Mouse (Mus musculus): ENCODE measurements at regions not wholly inside any gene's neighbourhood (a gene's known extent, or its start where the extent isn't known, plus 50 kb on each side); places are given as distances from the start of the nearest gene placed in this dataset.

GRCm38 (mm10) chr12:25259123-25259522, 162.2 kb upstream of the Id2 start:
- Histone ChIP-seq H3K79me2 (ENCODE audit: control insufficient read depth, insufficient read depth) (no peaks in the 10 kb centered on the region), H3K27me3 (ENCODE audit: control insufficient read depth, insufficient read depth, insufficient read length) (no peaks in the 10 kb centered on the region), H3K4me3 (ENCODE audit: insufficient read depth, poor library complexity, severe bottlenecking) (no peak overlapping the region), H3K79me3 (ENCODE audit: low read depth) (no peaks in the 10 kb centered on the region), H3ac (ENCODE audit: control insufficient read depth, insufficient read length, low read depth) (no peak overlapping the region), H3K36me3 (ENCODE audit: control insufficient read depth, insufficient read depth) (no peaks in the 10 kb centered on the region)
- TF ChIP-seq CEBPB (IDR thresholded peaks at IDR 0.05; ENCODE audit: low read depth) (no peak), USF1 (IDR thresholded peaks at IDR 0.05; ENCODE audit: low read depth) (no peak), FOSL1 (IDR thresholded peaks at IDR 0.05; ENCODE audit: insufficient read depth, low read length, poor library complexity, severe bottlenecking) (no peak), MAX (IDR thresholded peaks at IDR 0.05) (no peak), CTCF (IDR thresholded peaks at IDR 0.05; ENCODE audit: control insufficient read depth, insufficient read depth, insufficient read length) (no peak), MYOD1 (IDR thresholded peaks at IDR 0.05; ENCODE audit: control insufficient read depth, insufficient read length, low read depth) (no peak), MYOG (IDR thresholded peaks at IDR 0.05; ENCODE audit: control insufficient read depth, extremely low read depth, insufficient read length) (no peak)

GRCm38 (mm10) chr12:25256268-25256667, 159.3 kb upstream of the Id2 start:
- Histone ChIP-seq H3K4me3 (ENCODE audit: insufficient read depth, poor library complexity, severe bottlenecking) (no peak overlapping the region), H3K79me2 (ENCODE audit: control insufficient read depth, insufficient read depth) (no peaks in the 10 kb centered on the region), H3K79me3 (ENCODE audit: low read depth) (no peaks in the 10 kb centered on the region), H3ac (ENCODE audit: control insufficient read depth, insufficient read length, low read depth) (no peak overlapping the region), H3K27me3 (ENCODE audit: control insufficient read depth, insufficient read depth, insufficient read length) (no peaks in the 10 kb centered on the region), H3K36me3 (ENCODE audit: control insufficient read depth, insufficient read depth) (no peaks in the 10 kb centered on the region)
- TF ChIP-seq CEBPB (IDR thresholded peaks at IDR 0.05; ENCODE audit: low read depth) = no peak
- no peak for TF ChIP-seq FOSL1 (IDR thresholded peaks at IDR 0.05; ENCODE audit: insufficient read depth, low read length, poor library complexity, severe bottlenecking)
- TF ChIP-seq CTCF (IDR thresholded peaks at IDR 0.05; ENCODE audit: control insufficient read depth, insufficient read depth, insufficient read length) = no peak
- no peak for TF ChIP-seq MAX (IDR thresholded peaks at IDR 0.05)
- TF ChIP-seq MYOD1 (IDR thresholded peaks at IDR 0.05; ENCODE audit: control insufficient read depth, insufficient read length, low read depth) = no peak
- no peak for TF ChIP-seq MYOG (IDR thresholded peaks at IDR 0.05; ENCODE audit: control insufficient read depth, extremely low read depth, insufficient read length)
- no peak for TF ChIP-seq USF1 (IDR thresholded peaks at IDR 0.05; ENCODE audit: low read depth)

GRCm38 (mm10) chr12:25254716-25255115, 157.8 kb upstream of the Id2 start:
- H3K36me3 ChIP-seq (ENCODE audit: control insufficient read depth, insufficient read depth) = no peaks in the 10 kb centered on the region
- TF ChIP-seq MYOD1 (IDR thresholded peaks at IDR 0.05; ENCODE audit: control insufficient read depth, insufficient read length, low read depth) (no peak), CEBPB (IDR thresholded peaks at IDR 0.05; ENCODE audit: low read depth) (no peak), MYOG (IDR thresholded peaks at IDR 0.05; ENCODE audit: control insufficient read depth, extremely low read depth, insufficient read length) (no peak), MAX (IDR thresholded peaks at IDR 0.05) (no peak), FOSL1 (IDR thresholded peaks at IDR 0.05; ENCODE audit: insufficient read depth, low read length, poor library complexity, severe bottlenecking) (no peak), CTCF (IDR thresholded peaks at IDR 0.05; ENCODE audit: control insufficient read depth, insufficient read depth, insufficient read length) (no peak), USF1 (IDR thresholded peaks at IDR 0.05; ENCODE audit: low read depth) (no peak)
- no peaks in the 10 kb centered on the region for H3K27me3 ChIP-seq (ENCODE audit: control insufficient read depth, insufficient read depth, insufficient read length)
- H3ac ChIP-seq (ENCODE audit: control insufficient read depth, insufficient read length, low read depth) = no peak overlapping the region
- no peaks in the 10 kb centered on the region for H3K79me2 ChIP-seq (ENCODE audit: control insufficient read depth, insufficient read depth)
- H3K79me3 ChIP-seq (ENCODE audit: low read depth) = no peaks in the 10 kb centered on the region
- no peak overlapping the region for H3K4me3 ChIP-seq (ENCODE audit: insufficient read depth, poor library complexity, severe bottlenecking)

GRCm38 (mm10) chr12:25252776-25253510, 156.0 kb upstream of the Id2 start:
- Histone ChIP-seq H3ac (ENCODE audit: control insufficient read depth, insufficient read length, low read depth) (no peak overlapping the region), H3K79me2 (ENCODE audit: control insufficient read depth, insufficient read depth) (no peaks in the 10 kb centered on the region), H3K36me3 (ENCODE audit: control insufficient read depth, insufficient read depth) (no peaks in the 10 kb centered on the region), H3K27me3 (ENCODE audit: control insufficient read depth, insufficient read depth, insufficient read length) (no peaks in the 10 kb centered on the region), H3K4me3 (ENCODE audit: insufficient read depth, poor library complexity, severe bottlenecking) (no peak overlapping the region), H3K79me3 (ENCODE audit: low read depth) (no peaks in the 10 kb centered on the region)
- TF ChIP-seq USF1 (IDR thresholded peaks at IDR 0.05; ENCODE audit: low read depth) = no peak
- no peak for TF ChIP-seq MYOD1 (IDR thresholded peaks at IDR 0.05; ENCODE audit: control insufficient read depth, insufficient read length, low read depth)
- TF ChIP-seq CEBPB (IDR thresholded peaks at IDR 0.05; ENCODE audit: low read depth) = no peak
- no peak for TF ChIP-seq FOSL1 (IDR thresholded peaks at IDR 0.05; ENCODE audit: insufficient read depth, low read length, poor library complexity, severe bottlenecking)
- no peak for TF ChIP-seq CTCF (IDR thresholded peaks at IDR 0.05; ENCODE audit: control insufficient read depth, insufficient read depth, insufficient read length)
- TF ChIP-seq MAX (IDR thresholded peaks at IDR 0.05) = no peak

DNA sequence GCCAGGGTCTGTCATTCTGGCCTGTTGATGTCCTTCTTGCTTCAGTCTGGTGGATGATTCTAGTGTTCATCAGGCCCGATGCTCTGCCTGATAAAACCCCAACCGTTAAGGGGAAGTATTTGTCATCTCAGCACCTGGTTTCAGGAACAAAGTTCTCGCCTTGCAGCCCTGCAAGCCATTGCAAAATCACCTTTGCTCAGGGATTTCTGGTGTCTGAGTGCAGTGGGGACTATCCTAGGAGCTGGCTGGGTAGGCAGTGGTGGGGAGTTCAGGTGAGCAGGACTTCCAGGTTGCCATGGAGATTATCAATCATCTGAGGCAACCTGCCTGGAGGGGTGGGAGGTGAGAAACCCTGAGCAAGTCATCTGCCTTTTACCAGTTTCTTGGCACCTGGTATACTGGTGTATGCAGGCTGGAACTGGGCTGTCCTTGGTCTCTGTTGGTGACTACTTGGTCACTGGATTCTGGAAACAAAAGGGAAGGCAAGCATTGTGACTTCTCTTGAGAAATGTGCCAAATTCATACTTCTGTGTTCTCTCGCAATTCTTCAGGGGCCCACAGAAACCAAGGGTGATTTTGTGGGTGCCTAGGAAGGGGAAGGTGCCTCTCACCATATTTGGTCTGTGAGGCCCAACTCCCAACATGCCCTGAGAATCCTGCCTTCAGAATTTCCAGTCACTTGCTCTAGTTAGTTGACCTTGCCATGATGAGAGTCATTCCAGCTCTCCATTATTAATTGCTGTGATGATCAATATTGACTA, 154.7 kb upstream of the Id2 start:
- TF ChIP-seq USF1 (IDR thresholded peaks at IDR 0.05; ENCODE audit: low read depth) (no peak), CTCF (IDR thresholded peaks at IDR 0.05; ENCODE audit: control insufficient read depth, insufficient read depth, insufficient read length) (no peak), MAX (IDR thresholded peaks at IDR 0.05) (no peak), MYOD1 (IDR thresholded peaks at IDR 0.05; ENCODE audit: control insufficient read depth, insufficient read length, low read depth) (no peak), CEBPB (IDR thresholded peaks at IDR 0.05; ENCODE audit: low read depth) (no peak), MYOG (IDR thresholded peaks at IDR 0.05; ENCODE audit: control insufficient read depth, extremely low read depth, insufficient read length) (no peak), FOSL1 (IDR thresholded peaks at IDR 0.05; ENCODE audit: insufficient read depth, low read length, poor library complexity, severe bottlenecking) (no peak)
- H3K79me3 ChIP-seq (ENCODE audit: low read depth) = no peaks in the 10 kb centered on the region
- no peaks in the 10 kb centered on the region for H3K27me3 ChIP-seq (ENCODE audit: control insufficient read depth, insufficient read depth, insufficient read length)
- H3K79me2 ChIP-seq (ENCODE audit: control insufficient read depth, insufficient read depth) = no peaks in the 10 kb centered on the region
- no peak overlapping the region for H3K4me3 ChIP-seq (ENCODE audit: insufficient read depth, poor library complexity, severe bottlenecking)
- no peaks in the 10 kb centered on the region for H3K36me3 ChIP-seq (ENCODE audit: control insufficient read depth, insufficient read depth)
- H3ac ChIP-seq (ENCODE audit: control insufficient read depth, insufficient read length, low read depth) = no peak overlapping the region
